Mouse (Mus musculus): ENCODE data around the gene Tm4sf1. TPM values are rescaled to one million over a fixed set of nuclear protein-coding genes. Genes with fewer than 3 reads are reported as not detected.

Gene Tm4sf1
- total RNA-seq, 2 experiments from 2014 or later = 8.0 to 8.6 TPM

- intact Hi-C loops (cut with DNase I) = no loop called here
- DNase-seq = no peak
Measured at GRCm38 (mm10) chr3:57287854-57288720, 13.7 kb downstream of the Tm4sf1 start.

- intact Hi-C loops (cut with DNase I) = no loop called here
- DNase-seq = no peak
Measured at GRCm38 (mm10) chr3:57287438-57287837, 14.3 kb downstream of the Tm4sf1 start.

GRCm38 (mm10) chr3:57278225-57278624 is 23.6 kb downstream of the Tm4sf1 start:
- intact Hi-C loops (cut with DNase I) = no loop called here

GRCm38 (mm10) chr3:57277453-57277852 is 24.3 kb downstream of the Tm4sf1 start:
- intact Hi-C loops (cut with DNase I) = no loop called here
- no peak for DNase-seq

More at GRCm38 (mm10) chr3:57278225-57278624, 23.6 kb downstream of the Tm4sf1 start:
- no peak for DNase-seq

GRCm38 (mm10) chr3:57276821-57277220 is 25.0 kb downstream of the Tm4sf1 start:
- no peak for DNase-seq
- intact Hi-C loops (cut with DNase I) = no loop called here

GRCm38 (mm10) chr3:57268994-57269393 is 32.8 kb downstream of the Tm4sf1 start:
- no peak for DNase-seq
- intact Hi-C loops (cut with DNase I) = no loop called here

DNA sequence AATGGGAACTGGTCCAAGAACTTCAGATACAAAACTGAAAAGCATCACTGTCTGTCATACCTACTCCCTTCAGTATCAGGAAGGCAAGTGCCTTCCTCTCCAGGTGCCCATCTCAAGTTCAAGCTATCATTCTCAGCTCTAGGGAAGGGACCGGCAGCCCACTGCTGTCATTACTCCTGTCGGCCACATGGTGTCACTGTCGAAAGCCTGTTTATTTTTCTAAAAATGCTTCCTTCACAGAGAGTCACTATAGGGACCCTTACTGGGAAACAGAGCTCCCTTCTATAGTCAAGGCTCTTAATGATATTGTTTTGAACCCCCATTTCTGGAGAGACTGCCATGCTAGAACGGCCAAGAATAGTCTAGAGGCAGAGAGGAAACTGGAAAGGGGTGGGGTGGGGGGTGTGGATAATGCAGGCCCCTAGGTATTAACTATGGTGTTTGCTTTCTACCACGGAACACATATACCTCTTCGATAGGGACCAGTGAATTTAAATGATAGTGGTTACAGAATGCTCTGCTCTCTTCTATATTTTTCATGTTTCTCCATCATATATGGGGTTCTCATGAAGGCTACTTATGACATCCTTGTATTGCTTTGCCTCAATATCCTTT is 34.1 kb downstream of the Tm4sf1 start:
- intact Hi-C loops (cut with DNase I) = loop anchor here (2.0 kb wide), 1 partner anchor 181 kb away; no protein-coding TSS in a partner anchor

GRCm38 (mm10) chr3:57253041-57253440 is 48.7 kb downstream of the Tm4sf1 start:
- intact Hi-C loops (cut with DNase I) = no loop called here
- DNase-seq = no peak

More for the DNA sequence above, 34.1 kb downstream of the Tm4sf1 start:
- DNase-seq = peak; percentile 23

- no peak for DNase-seq
- intact Hi-C loops (cut with DNase I) = no loop called here
Measured at GRCm38 (mm10) chr3:57252551-57252950, 49.2 kb downstream of the Tm4sf1 start.

DNA sequence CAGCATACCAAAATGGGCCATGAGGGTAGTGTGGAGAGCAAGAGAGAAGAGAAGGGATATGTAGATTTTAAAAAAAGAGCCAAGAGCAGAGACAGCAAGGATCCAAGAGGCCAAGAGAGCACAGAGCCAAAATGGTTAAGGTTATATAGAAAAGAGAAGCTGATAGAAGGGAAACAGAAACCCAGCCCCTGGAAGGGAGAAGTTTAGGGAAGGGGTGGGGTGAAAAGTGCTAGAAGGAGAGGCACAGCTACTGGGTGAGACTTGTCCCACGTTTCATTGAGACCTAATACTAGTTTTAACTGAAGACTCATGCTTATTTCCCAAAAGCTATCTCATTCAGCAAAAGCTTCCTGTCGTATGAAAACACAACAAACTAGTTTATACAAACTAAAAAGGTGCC is 56.5 kb downstream of the Tm4sf1 start:
- DNase-seq = no peak
- intact Hi-C loops (cut with DNase I) = no loop called here

Other genes with a start within 250 kb of the Tm4sf1 start
- gene Tm4sf4, start 123.3 kb upstream of the Tm4sf1 start, total RNA-seq (2021) = not detected

Measured in left cerebral cortex, postnatal 4 days (tissue).